Comparison of ENCODE assay signal across 23 mouse cellular contexts in genomic region chr1:32352076-32352475, GRCm38 (mm10).
"Had no signal": no experiment of that assay in that cellular context is flagged by ENCODE, and none has a peak within 500 bp of the region (broad histone marks: within the 10 kb centered on the region; RNA-seq: fewer than 3 reads in every experiment).

No protein-coding gene starts in this region.

- H3K9ac ChIP-seq: heart, embryonic 12.5 days; hindbrain, embryonic 12.5 days; hindbrain, embryonic 15.5 days; intestine, embryonic 15.5 days; limb, embryonic 12.5 days; liver, embryonic 12.5 days had no signal

- H3K36me3 ChIP-seq: heart, embryonic 10.5 days; heart, embryonic 12.5 days; hindbrain, embryonic 12.5 days; hindbrain, embryonic 15.5 days; intestine, embryonic 15.5 days; limb, embryonic 10.5 days; limb, embryonic 12.5 days; liver, embryonic 12.5 days had no signal

- H3K4me2 ChIP-seq: heart, embryonic 12.5 days; hindbrain, embryonic 12.5 days; hindbrain, embryonic 15.5 days; intestine, embryonic 15.5 days; limb, embryonic 12.5 days; liver, embryonic 12.5 days had no signal

- H3K4me1 ChIP-seq: heart, embryonic 10.5 days; heart, embryonic 12.5 days; hindbrain, embryonic 12.5 days; hindbrain, embryonic 15.5 days; intestine, embryonic 15.5 days; limb, embryonic 10.5 days; limb, embryonic 12.5 days; liver, embryonic 12.5 days had no signal

- H3K9me3 ChIP-seq: heart, embryonic 10.5 days; heart, embryonic 12.5 days; hindbrain, embryonic 12.5 days; hindbrain, embryonic 15.5 days; intestine, embryonic 15.5 days; limb, embryonic 10.5 days; limb, embryonic 12.5 days; liver, embryonic 12.5 days had no signal

- ATAC-seq: inflammation-experienced regulatory T-cells, adult 6 months; intestine, embryonic 15.5 days; intestine, postnatal 0 days; liver, embryonic 12.5 days had no signal

- H3K27me3 ChIP-seq: heart, embryonic 12.5 days; hindbrain, embryonic 12.5 days; hindbrain, embryonic 15.5 days; intestine, embryonic 15.5 days; limb, embryonic 12.5 days; liver, embryonic 12.5 days had no signal

- H3K4me3 ChIP-seq: gastrocnemius, adult 2 months; heart, embryonic 10.5 days; heart, embryonic 12.5 days; hindbrain, embryonic 12.5 days; hindbrain, embryonic 15.5 days; intestine, embryonic 15.5 days; layer of hippocampus, adult 2 months; left cerebral cortex, adult 2 months; limb, embryonic 10.5 days; limb, embryonic 12.5 days; liver, embryonic 12.5 days had no signal

- H3K27ac ChIP-seq: gastrocnemius, adult 2 months; heart, embryonic 10.5 days; hindbrain, embryonic 12.5 days; hindbrain, embryonic 15.5 days; intestine, embryonic 15.5 days; layer of hippocampus, adult 2 months; left cerebral cortex, adult 2 months; limb, embryonic 10.5 days; limb, embryonic 12.5 days; liver, embryonic 12.5 days had no signal

- DNase-seq: gastrocnemius, adult 2 months; gastrocnemius, postnatal 10 days; gastrocnemius, postnatal 25 days; heart, adult 18-20 months; heart, postnatal 10 days; heart, postnatal 4 days; kidney, adult 18-20 months; kidney, adult 8-10 months; kidney, postnatal 10 days; kidney, postnatal 25 days; kidney, postnatal 4 days had no signal
